Mouse (Mus musculus): ENCODE measurements around the gene Pde4d.

Gene Pde4d

GRCm38 (mm10) chr13:109994240-109994764 lies 1544.6 kb downstream of the Pde4d start:
- no peak for DNase-seq (ENCODE audit: low spot score in 2 of 2)

DNA sequence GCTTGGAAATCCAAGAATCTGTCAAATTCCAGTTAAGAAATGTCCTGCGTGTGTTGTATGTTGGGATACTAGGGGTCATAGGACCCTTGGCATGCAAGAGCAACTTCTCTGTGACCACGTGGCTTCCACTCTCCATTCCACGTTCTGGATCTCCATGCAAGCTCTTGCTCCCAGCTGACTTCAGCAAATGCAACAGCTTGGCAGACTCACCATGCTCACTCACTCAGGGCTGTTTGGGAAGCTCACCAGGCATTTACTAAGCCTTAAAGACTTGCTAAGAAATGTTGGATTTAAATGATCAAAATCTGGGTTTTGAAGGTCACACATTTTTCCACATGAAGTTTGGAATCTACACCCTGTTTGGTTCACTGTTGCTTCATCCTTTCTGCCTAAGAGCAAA lies 1552.3 kb downstream of the Pde4d start:
- no peak for DNase-seq (ENCODE audit: low spot score in 2 of 2)

Measured in right cerebral cortex, postnatal 36 days (tissue).